Mouse (Mus musculus) midbrain, embryonic 11.5 days (tissue): ENCODE data around the gene Sycp2l. TPM values are rescaled to one million over a fixed set of nuclear protein-coding genes. Genes with fewer than 3 reads are reported as not detected.

ENCODE experiments used
- ATAC-seq: fragments of 200-750 bp; cut with Nextera tagmentation; 2 replicates; pipeline ENCODE4 v1.8.0; 2017; ENCODE audit warnings: moderate TSS enrichment, moderate library complexity; ENCODE audit not compliant: low FRiP score
- DNase-seq: peaks from one replicate; pipeline ENCODE4 v3.0.0; 2015; ENCODE audit warnings: low spot score; ENCODE audit errors: missing footprints
- H3K27ac ChIP-seq: fragments of 300-500 bp; sonication (generic); 2 replicates; pipeline ENCODE4 v1.5.1; 2014; ENCODE audit warnings: low read depth, low read length
- H3K27me3 ChIP-seq: fragments of 300-500 bp; sonication (generic); 2 replicates; pipeline ENCODE4 v1.6.1; 2014; ENCODE audit warnings: mild to moderate bottlenecking, low read length, moderate library complexity, mixed read lengths; ENCODE audit not compliant: control insufficient read depth, insufficient read depth
- H3K36me3 ChIP-seq: fragments of 300-500 bp; sonication (generic); 2 replicates; pipeline ENCODE4 v1.6.1; 2014; ENCODE audit warnings: mild to moderate bottlenecking, low read length, moderate library complexity, mixed read lengths; ENCODE audit not compliant: control insufficient read depth, insufficient read depth
- H3K4me1 ChIP-seq: fragments of 300-500 bp; sonication (generic); 2 replicates; pipeline ENCODE4 v1.6.1; 2014; ENCODE audit warnings: low read length; ENCODE audit not compliant: control insufficient read depth, insufficient read depth
- H3K4me2 ChIP-seq: fragments of 300-500 bp; sonication (generic); 2 replicates; pipeline ENCODE4 v1.6.1; 2014; ENCODE audit warnings: mild to moderate bottlenecking, moderate library complexity
- H3K4me3 ChIP-seq: fragments of 300-500 bp; sonication (generic); 2 replicates; pipeline ENCODE4 v1.5.1; 2014; ENCODE audit warnings: low read depth, low read length
- H3K9ac ChIP-seq: fragments of 300-500 bp; sonication (generic); 2 replicates; pipeline ENCODE4 v1.6.1; 2014; ENCODE audit warnings: low read length
- H3K9me3 ChIP-seq: fragments of 300-500 bp; sonication (generic); 2 replicates; pipeline ENCODE4 v1.6.1; 2016; ENCODE audit warnings: low read length; ENCODE audit not compliant: control insufficient read depth
- WGBS: fragments of 180-500 bp; shearing (Covaris S2); extraction: QIAGEN DNeasy Blood & Tissue Kit; methylation state at CpG from one replicate; pipeline ENCODE4 v1.1.7; 2014; 5-methylcytosine and 5-hydroxymethylcytosine counted together
- polyA plus RNA-seq: library from polyadenylated mRNA; unstranded; fragments of >200 nt; fragmentation: Nextera tagmentation; extraction: Ambion mirVana; gene quantifications from 2 replicates; pipeline ENCODE4 v1.2.1, GENCODE M21; 2014

Gene Sycp2l
- polyA plus RNA-seq, 1 experiment from 2014 or later = not detected

GRCm38 (mm10) chr13:41105541-41105940 is 8.6 kb upstream of the Sycp2l start:
- no peaks in the 10 kb centered on the region; the same call in 1 of the 2 replicates for H3K4me1 ChIP-seq
- no peak overlapping the region for H3K4me2 ChIP-seq
- no peak overlapping the region for H3K27ac ChIP-seq
- H3K4me3 ChIP-seq = no peak overlapping the region
- no peaks in the 10 kb centered on the region for H3K27me3 ChIP-seq
- 92% methylated on average over 13 of the region's 13 CpGs for WGBS
- DNase-seq (no peak), ATAC-seq (no peak)
- no peak overlapping the region for H3K9ac ChIP-seq
- no peaks in the 10 kb centered on the region for H3K9me3 ChIP-seq
- H3K36me3 ChIP-seq = no peaks in the 10 kb centered on the region

GRCm38 (mm10) chr13:41110935-41111334 is 3.2 kb upstream of the Sycp2l start, which contains the start of gene Gcm2:
Gene Gcm2 (minus strand): TSS chr13:41111035.
- Histone ChIP-seq H3K9me3 (no peaks in the 10 kb centered on the region), H3K9ac (no peak within 1 kb of the TSS), H3K27me3 (no peaks in the 10 kb centered on the region), H3K4me3 (no peak within 1 kb of the TSS), H3K36me3 (no peaks in the 10 kb centered on the region), H3K4me2 (no peak within 1 kb of the TSS), H3K27ac (no peak within 1 kb of the TSS), H3K4me1 (no peaks in the 10 kb centered on the region)
- DNase-seq (no peak), ATAC-seq (no peak)
- WGBS = 69% methylated on average over 3 of the region's 3 CpGs

GRCm38 (mm10) chr13:41119152-41119945 is 5.2 kb downstream of the Sycp2l start:
- 54% methylated on average over 9 of the region's 9 CpGs for WGBS
- Histone ChIP-seq H3K27ac (no peak overlapping the region), H3K27me3 (no peaks in the 10 kb centered on the region), H3K9me3 (no peaks in the 10 kb centered on the region), H3K4me3 (no peak overlapping the region), H3K36me3 (no peaks in the 10 kb centered on the region), H3K4me2 (no peak overlapping the region), H3K9ac (no peak overlapping the region), H3K4me1 (no peaks in the 10 kb centered on the region)
- DNase-seq = no peak
- ATAC-seq = no peak

- no peaks in the 10 kb centered on the region for H3K27me3 ChIP-seq
- no peaks in the 10 kb centered on the region for H3K9me3 ChIP-seq
- H3K4me1 ChIP-seq = no peaks in the 10 kb centered on the region
- WGBS = 89% methylated on average over 6 of the region's 6 CpGs
- DNase-seq (no peak), ATAC-seq (no peak)
- H3K36me3 ChIP-seq = no peaks in the 10 kb centered on the region
- no peak overlapping the region for H3K4me2 ChIP-seq
- H3K4me3 ChIP-seq = no peak overlapping the region
- H3K27ac ChIP-seq = no peak overlapping the region
- H3K9ac ChIP-seq = no peak overlapping the region
Observed at GRCm38 (mm10) chr13:41123666-41124225, 9.6 kb downstream of the Sycp2l start.

GRCm38 (mm10) chr13:41128326-41128725 is 14.2 kb downstream of the Sycp2l start:
- no peak for ATAC-seq
- H3K27me3 ChIP-seq = no peaks in the 10 kb centered on the region
- DNase-seq = no peak
- 88% methylated on average over 8 of the region's 8 CpGs for WGBS
- H3K9me3 ChIP-seq = no peaks in the 10 kb centered on the region
- H3K27ac ChIP-seq = no peak overlapping the region
- H3K4me3 ChIP-seq = no peak overlapping the region
- H3K4me1 ChIP-seq = no peaks in the 10 kb centered on the region
- no peaks in the 10 kb centered on the region for H3K36me3 ChIP-seq
- H3K9ac ChIP-seq = no peak overlapping the region
- no peak overlapping the region for H3K4me2 ChIP-seq

GRCm38 (mm10) chr13:41129061-41129460 is 15.0 kb downstream of the Sycp2l start:
- Histone ChIP-seq H3K9ac (no peak overlapping the region), H3K4me3 (no peak overlapping the region), H3K27ac (no peak overlapping the region), H3K36me3 (no peaks in the 10 kb centered on the region), H3K4me1 (no peaks in the 10 kb centered on the region), H3K4me2 (no peak overlapping the region), H3K9me3 (no peaks in the 10 kb centered on the region), H3K27me3 (no peaks in the 10 kb centered on the region)
- DNase-seq (no peak), ATAC-seq (no peak)
- WGBS = 94% methylated on average over 8 of the region's 8 CpGs

GRCm38 (mm10) chr13:41134901-41135300 is 20.8 kb downstream of the Sycp2l start:
- Histone ChIP-seq H3K4me1 (no peaks in the 10 kb centered on the region), H3K4me2 (no peak overlapping the region), H3K9me3 (no peaks in the 10 kb centered on the region), H3K9ac (no peak overlapping the region), H3K4me3 (no peak overlapping the region), H3K36me3 (no peaks in the 10 kb centered on the region), H3K27ac (no peak overlapping the region), H3K27me3 (no peaks in the 10 kb centered on the region)
- 8% methylated on average over 6 of the region's 6 CpGs for WGBS
- DNase-seq (peak; percentile 95), ATAC-seq (no peak)

- WGBS = 78% methylated on average over 6 of the region's 6 CpGs
- DNase-seq (no peak), ATAC-seq (no peak)
- Histone ChIP-seq H3K36me3 (no peaks in the 10 kb centered on the region), H3K9me3 (no peaks in the 10 kb centered on the region), H3K4me3 (no peak overlapping the region), H3K27ac (no peak overlapping the region), H3K9ac (no peak overlapping the region), H3K27me3 (no peaks in the 10 kb centered on the region), H3K4me1 (no peaks in the 10 kb centered on the region), H3K4me2 (no peak overlapping the region)
Observed at GRCm38 (mm10) chr13:41145433-41145970, 31.4 kb downstream of the Sycp2l start.

- ATAC-seq = no peak
- Histone ChIP-seq H3K27me3 (no peaks in the 10 kb centered on the region), H3K4me1 (no peaks in the 10 kb centered on the region), H3K4me3 (no peak overlapping the region), H3K9me3 (no peaks in the 10 kb centered on the region), H3K4me2 (no peak overlapping the region), H3K36me3 (no peaks in the 10 kb centered on the region), H3K27ac (no peak overlapping the region), H3K9ac (no peak overlapping the region)
- 76% methylated on average over 10 of the region's 10 CpGs for WGBS
- DNase-seq = peak; percentile 91
Observed at GRCm38 (mm10) chr13:41146271-41146670, 32.2 kb downstream of the Sycp2l start.
